Mouse (Mus musculus): ENCODE measurements around the gene Ncaph2. TPM values are rescaled to one million over a fixed set of nuclear protein-coding genes. Genes with fewer than 3 reads are reported as not detected.
A peak's percentile ranks its signal among the peaks of the same experiment; 100 is the strongest.

The Ncaph2 gene
- polyA plus RNA-seq, 1 experiment from 2014 or later: 115 TPM

DNA sequence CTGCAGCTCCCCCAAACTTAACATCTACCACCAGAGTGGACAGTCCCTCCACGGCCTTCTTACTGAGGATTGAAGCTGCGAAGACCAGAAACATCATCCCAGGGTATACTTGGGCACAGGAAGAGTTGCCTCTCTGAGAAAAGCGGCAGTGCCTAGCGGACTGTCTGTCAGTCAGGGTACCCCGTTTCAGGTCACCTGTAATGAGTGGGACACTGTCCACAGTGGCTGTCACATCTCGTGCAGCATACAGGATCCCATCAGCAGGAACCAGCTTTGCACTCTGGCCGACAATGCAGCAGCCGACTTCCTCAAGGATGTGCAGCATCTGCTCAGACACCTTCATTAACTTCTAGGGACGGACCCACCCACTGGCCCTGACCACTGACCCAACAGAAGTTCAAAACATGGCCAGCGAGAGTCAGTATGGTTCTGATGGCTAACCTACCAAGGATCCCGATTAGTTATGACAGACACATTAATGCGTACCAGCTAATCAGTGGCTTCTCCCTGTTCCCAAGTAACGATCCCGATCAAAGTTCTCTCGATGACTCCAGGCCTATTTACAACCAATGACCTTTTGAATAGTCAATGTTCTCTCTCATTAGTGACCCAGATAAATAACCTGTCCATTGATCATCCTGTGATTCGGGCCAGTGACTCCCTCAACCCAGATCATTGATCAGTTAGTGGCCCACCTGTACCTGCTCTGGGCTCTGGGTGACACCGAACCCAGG, 19.4 kb downstream of the Ncaph2 start:
- Histone ChIP-seq H3K9ac (ENCODE audit: low read depth, low read length) (no peak overlapping the region), H3K4me2 (ENCODE audit: low read length) (peak overlapping the region; percentile 82; the same call in 1 of the 2 replicates), H3K36me3 (ENCODE audit: control insufficient read depth, insufficient read depth, low read length) (peaks cover 16% of the 10 kb centered on the region), H3K9me3 (ENCODE audit: control insufficient read depth, low read length) (no peaks in the 10 kb centered on the region), H3K4me1 (ENCODE audit: control insufficient read depth, insufficient read depth, low read depth, low read length) (peaks cover 29% of the 10 kb centered on the region), H3K4me3 (ENCODE audit: low read length) (no peak overlapping the region), H3K27me3 (replicated peaks; ENCODE audit: control insufficient read depth, insufficient read depth, low read length) (peaks cover 27% of the 10 kb centered on the region), H3K27ac (ENCODE audit: low read depth, low read length) (no peak overlapping the region)
- 92% methylated on average over 16 of the region's 17 CpGs for WGBS
- no peak for ATAC-seq

- H3K4me3 ChIP-seq (ENCODE audit: low read length): no peak overlapping the region
- WGBS: 79% methylated on average over 7 of the region's 7 CpGs
- H3K27ac ChIP-seq (ENCODE audit: low read depth, low read length): no peak overlapping the region
- peaks cover 30% of the 10 kb centered on the region for H3K27me3 ChIP-seq (replicated peaks; ENCODE audit: control insufficient read depth, insufficient read depth, low read length)
- H3K9me3 ChIP-seq (ENCODE audit: control insufficient read depth, low read length): no peaks in the 10 kb centered on the region
- no peak overlapping the region for H3K9ac ChIP-seq (ENCODE audit: low read depth, low read length)
- H3K4me2 ChIP-seq (ENCODE audit: low read length): no peak overlapping the region
- ATAC-seq: no peak
- peaks cover 12% of the 10 kb centered on the region for H3K36me3 ChIP-seq (ENCODE audit: control insufficient read depth, insufficient read depth, low read length)
- peaks cover 29% of the 10 kb centered on the region for H3K4me1 ChIP-seq (ENCODE audit: control insufficient read depth, insufficient read depth, low read depth, low read length)
These were observed 20.5 kb downstream of the Ncaph2 start for GRCm38 (mm10) chr15:89376040-89376439.

- Histone ChIP-seq H3K9me3 (ENCODE audit: control insufficient read depth, low read length) (no peaks in the 10 kb centered on the region), H3K27me3 (replicated peaks; ENCODE audit: control insufficient read depth, insufficient read depth, low read length) (peaks cover 30% of the 10 kb centered on the region), H3K4me3 (ENCODE audit: low read length) (no peak within 1 kb of the TSS), H3K9ac (ENCODE audit: low read depth, low read length) (no peak within 1 kb of the TSS), H3K4me2 (ENCODE audit: low read length) (no peak within 1 kb of the TSS), H3K27ac (ENCODE audit: low read depth, low read length) (no peak within 1 kb of the TSS), H3K36me3 (ENCODE audit: control insufficient read depth, insufficient read depth, low read length) (peaks cover 3% of the 10 kb centered on the region), H3K4me1 (ENCODE audit: control insufficient read depth, insufficient read depth, low read depth, low read length) (peaks cover 29% of the 10 kb centered on the region)
- ATAC-seq: no peak
- 22% methylated on average over 16 of the region's 16 CpGs for WGBS
These were observed 21.4 kb downstream of the Ncaph2 start, which contains the start of gene Tymp for GRCm38 (mm10) chr15:89376957-89377356. TSS of gene Tymp (minus strand) at chr15:89377039.

GRCm38 (mm10) chr15:89377362-89377761, 21.8 kb downstream of the Ncaph2 start:
- 3% methylated on average over 18 of the region's 18 CpGs for WGBS
- no peak overlapping the region for H3K4me3 ChIP-seq (ENCODE audit: low read length)
- ATAC-seq: no peak
- H3K4me1 ChIP-seq (ENCODE audit: control insufficient read depth, insufficient read depth, low read depth, low read length): peaks cover 29% of the 10 kb centered on the region
- no peak overlapping the region for H3K4me2 ChIP-seq (ENCODE audit: low read length)
- peaks cover 30% of the 10 kb centered on the region for H3K27me3 ChIP-seq (replicated peaks; ENCODE audit: control insufficient read depth, insufficient read depth, low read length)
- no peak overlapping the region for H3K27ac ChIP-seq (ENCODE audit: low read depth, low read length)
- H3K36me3 ChIP-seq (ENCODE audit: control insufficient read depth, insufficient read depth, low read length): no peaks in the 10 kb centered on the region
- H3K9ac ChIP-seq (ENCODE audit: low read depth, low read length): no peak overlapping the region
- H3K9me3 ChIP-seq (ENCODE audit: control insufficient read depth, low read length): no peaks in the 10 kb centered on the region

- Histone ChIP-seq H3K4me2 (ENCODE audit: low read length) (peak overlapping the region; percentile 63), H3K27me3 (replicated peaks; ENCODE audit: control insufficient read depth, insufficient read depth, low read length) (peaks cover 30% of the 10 kb centered on the region), H3K9ac (ENCODE audit: low read depth, low read length) (peak overlapping the region; percentile 52), H3K4me1 (ENCODE audit: control insufficient read depth, insufficient read depth, low read depth, low read length) (peaks cover 21% of the 10 kb centered on the region), H3K27ac (ENCODE audit: low read depth, low read length) (no peak overlapping the region), H3K4me3 (ENCODE audit: low read length) (peak overlapping the region; percentile 35), H3K36me3 (ENCODE audit: control insufficient read depth, insufficient read depth, low read length) (no peaks in the 10 kb centered on the region), H3K9me3 (ENCODE audit: control insufficient read depth, low read length) (no peaks in the 10 kb centered on the region)
- 13% methylated on average over 41 of the region's 46 CpGs for WGBS
- no peak for ATAC-seq
These were observed 22.7 kb downstream of the Ncaph2 start for GRCm38 (mm10) chr15:89377938-89378828.

DNA sequence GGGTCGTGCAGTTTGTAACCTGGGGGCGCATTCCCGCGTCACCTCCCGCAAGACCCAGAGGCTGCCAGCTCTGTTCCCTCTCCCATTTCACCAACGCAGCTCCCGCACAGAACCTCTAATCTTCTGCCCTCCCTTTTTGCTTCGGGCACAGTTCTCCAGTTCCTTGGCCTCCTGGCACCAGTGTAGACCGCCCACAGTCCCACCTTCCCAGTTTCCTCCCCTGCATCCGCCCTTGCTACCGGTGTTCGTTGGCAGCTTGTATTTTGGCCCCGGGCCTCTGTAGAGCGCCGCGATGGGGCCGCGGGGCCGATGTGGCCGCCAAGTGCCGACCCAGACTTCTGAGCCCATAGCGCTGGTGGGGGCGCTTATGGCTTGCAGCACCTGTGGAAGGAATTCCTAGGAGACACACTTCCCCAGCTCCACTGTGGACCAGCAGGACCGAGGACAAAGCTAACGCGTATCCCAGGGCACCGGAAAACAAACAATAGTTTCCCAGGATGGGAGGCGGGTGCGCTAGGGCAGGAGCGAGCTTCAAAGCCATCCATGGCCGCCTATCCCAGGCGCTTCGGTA, 23.4 kb downstream of the Ncaph2 start, which contains the start of gene Odf3b:
Gene Odf3b (minus strand): TSS at position 452 of the 571 bp plus-strand sequence.
- H3K36me3 ChIP-seq (ENCODE audit: control insufficient read depth, insufficient read depth, low read length): no peaks in the 10 kb centered on the region
- no peak for ATAC-seq

DNA sequence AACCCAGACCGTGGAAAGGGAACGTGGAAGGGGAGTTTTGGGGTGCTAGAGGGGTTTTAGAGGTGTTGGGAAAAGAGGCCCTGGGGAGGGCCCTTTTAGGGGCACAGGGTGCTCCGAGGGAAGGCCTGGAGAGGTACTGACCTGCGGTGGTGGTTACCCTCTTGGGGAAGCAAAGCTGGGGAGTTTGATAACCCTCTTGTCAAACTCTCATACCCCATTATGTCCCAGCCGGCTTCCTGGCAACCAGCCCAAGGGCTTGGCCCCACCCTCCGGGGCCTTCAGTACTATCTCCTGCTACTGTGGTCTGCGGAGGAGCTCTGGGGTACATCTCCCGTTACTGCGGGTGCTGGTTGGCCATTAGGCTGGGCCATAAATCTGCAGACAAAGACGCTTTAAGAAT, 23.9 kb downstream of the Ncaph2 start:
- Histone ChIP-seq H3K27me3 (replicated peaks; ENCODE audit: control insufficient read depth, insufficient read depth, low read length) (peaks cover 30% of the 10 kb centered on the region), H3K27ac (ENCODE audit: low read depth, low read length) (no peak overlapping the region), H3K4me3 (ENCODE audit: low read length) (peak overlapping the region; percentile 35), H3K9ac (ENCODE audit: low read depth, low read length) (peak overlapping the region; percentile 52), H3K4me2 (ENCODE audit: low read length) (peak overlapping the region; percentile 63), H3K4me1 (ENCODE audit: control insufficient read depth, insufficient read depth, low read depth, low read length) (peaks cover 16% of the 10 kb centered on the region), H3K9me3 (ENCODE audit: control insufficient read depth, low read length) (no peaks in the 10 kb centered on the region), H3K36me3 (ENCODE audit: control insufficient read depth, insufficient read depth, low read length) (no peaks in the 10 kb centered on the region)
- WGBS: 12% methylated on average over 10 of the region's 10 CpGs
- no peak for ATAC-seq

More for the DNA sequence above, 23.4 kb downstream of the Ncaph2 start, which contains the start of gene Odf3b:
- H3K27me3 ChIP-seq (replicated peaks; ENCODE audit: control insufficient read depth, insufficient read depth, low read length): peaks cover 30% of the 10 kb centered on the region
- H3K9me3 ChIP-seq (ENCODE audit: control insufficient read depth, low read length): no peaks in the 10 kb centered on the region
- 2% methylated on average over 29 of the region's 33 CpGs for WGBS
- peak within 1 kb of the TSS; percentile 63 for H3K4me2 ChIP-seq (ENCODE audit: low read length)
- H3K27ac ChIP-seq (ENCODE audit: low read depth, low read length): no peak within 1 kb of the TSS
- H3K9ac ChIP-seq (ENCODE audit: low read depth, low read length): peak within 1 kb of the TSS; percentile 52
- H3K4me1 ChIP-seq (ENCODE audit: control insufficient read depth, insufficient read depth, low read depth, low read length): peaks cover 20% of the 10 kb centered on the region
- peak within 1 kb of the TSS; percentile 35 for H3K4me3 ChIP-seq (ENCODE audit: low read length)

DNA sequence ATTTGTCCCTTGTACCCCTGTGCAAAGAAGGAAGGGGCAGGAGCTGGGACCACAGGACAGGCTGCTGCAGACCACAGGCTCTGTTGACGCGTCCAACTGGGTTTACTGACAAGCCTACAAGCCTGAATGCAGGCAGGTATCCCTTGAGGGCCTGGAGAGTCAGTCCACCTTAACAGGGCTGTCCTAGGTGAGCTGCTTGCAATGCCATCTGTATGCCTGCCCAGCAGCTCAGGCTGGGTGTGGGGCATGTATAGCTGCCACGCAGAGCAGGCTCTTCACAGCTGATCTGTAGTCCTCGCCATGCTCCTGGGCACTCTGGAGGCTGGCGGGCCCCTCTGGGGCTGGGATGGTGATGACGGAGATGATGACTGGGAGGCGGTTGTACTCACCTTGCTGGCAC, 29.1 kb downstream of the Ncaph2 start, which contains the start of gene Klhdc7b:
Gene Klhdc7b (plus strand): TSS at position 301 of the 400 bp plus-strand sequence.
- no peaks in the 10 kb centered on the region for H3K4me1 ChIP-seq (ENCODE audit: control insufficient read depth, insufficient read depth, low read depth, low read length)
- no peak within 1 kb of the TSS for H3K9ac ChIP-seq (ENCODE audit: low read depth, low read length)
- H3K4me3 ChIP-seq (ENCODE audit: low read length): no peak within 1 kb of the TSS
- no peaks in the 10 kb centered on the region for H3K9me3 ChIP-seq (ENCODE audit: control insufficient read depth, low read length)
- no peak within 1 kb of the TSS for H3K27ac ChIP-seq (ENCODE audit: low read depth, low read length)
- H3K36me3 ChIP-seq (ENCODE audit: control insufficient read depth, insufficient read depth, low read length): no peaks in the 10 kb centered on the region
- ATAC-seq: no peak
- 93% methylated on average over 7 of the region's 7 CpGs for WGBS
- peaks cover 6% of the 10 kb centered on the region for H3K27me3 ChIP-seq (replicated peaks; ENCODE audit: control insufficient read depth, insufficient read depth, low read length)
- no peak within 1 kb of the TSS for H3K4me2 ChIP-seq (ENCODE audit: low read length)

Data from hindbrain, embryonic 16.5 days (tissue).